Mouse (Mus musculus) spleen, postnatal 14 days (tissue): Measurements from ENCODE around the gene Gpc5.

Source experiments
- DNase-seq, 2 experiments: peaks; one replicate each; pipeline ENCODE4 v3.0.0; 2021 to 2022; ENCODE audit warnings: low spot score in 2 of 2

Gene Gpc5

DNA sequence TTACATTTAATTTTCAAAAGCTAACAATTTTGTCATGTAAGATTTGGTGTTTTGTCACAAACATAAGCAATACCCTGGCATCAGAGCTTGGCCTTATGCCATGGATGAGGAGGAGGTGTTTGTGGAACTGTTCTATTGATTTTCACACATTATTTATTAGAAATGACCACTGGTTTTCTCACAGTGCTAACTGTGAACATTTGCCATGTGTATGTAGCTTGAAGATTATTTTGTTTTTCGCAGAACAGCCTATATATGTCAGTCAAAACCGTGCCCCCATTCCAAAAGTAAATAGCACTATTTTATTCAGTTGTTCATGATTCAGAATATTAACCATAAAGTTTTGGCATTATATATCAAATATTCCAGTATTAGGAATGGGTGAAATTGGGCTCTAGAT lies 1216.5 kb downstream of the Gpc5 start:
- no peak for DNase-seq

DNA sequence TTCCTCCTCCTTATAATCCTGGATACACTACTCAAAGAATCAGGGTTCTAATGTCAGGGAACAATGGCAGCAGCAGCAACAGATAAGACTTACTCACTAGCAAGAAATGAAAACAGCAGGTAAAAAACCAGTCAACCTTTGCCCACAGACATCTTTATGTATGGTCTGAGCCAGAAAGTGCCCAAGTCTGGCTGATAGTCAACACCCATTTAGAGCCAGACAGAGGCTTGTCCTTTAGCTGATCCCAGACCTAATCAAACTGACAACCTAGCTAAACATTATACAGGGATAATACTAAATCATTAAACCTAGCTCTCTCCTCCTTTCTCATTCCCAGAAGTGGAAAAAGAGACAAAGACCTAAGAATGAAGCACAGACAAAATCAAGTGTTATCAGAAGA lies 1225.5 kb downstream of the Gpc5 start:
- DNase-seq, result no peak

DNA sequence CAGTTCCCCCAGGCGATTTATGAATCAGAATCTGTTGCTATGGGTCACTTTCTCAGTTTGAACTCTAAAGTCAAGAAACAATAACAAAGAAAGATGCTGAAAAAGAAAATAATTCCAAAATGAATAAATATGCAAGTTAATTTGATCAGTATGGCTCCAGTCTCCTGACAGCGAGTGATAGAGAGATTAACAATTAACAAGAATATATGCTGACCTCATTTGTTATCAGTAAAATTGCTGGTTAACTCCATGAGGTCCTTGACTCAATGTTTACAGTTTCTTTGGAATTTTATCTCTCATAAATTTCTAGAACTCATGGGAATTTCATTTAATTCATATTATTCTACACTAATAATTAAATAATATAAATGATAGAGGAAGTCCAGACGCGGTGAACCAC lies 1244.2 kb downstream of the Gpc5 start:
- DNase-seq, result no peak

DNA sequence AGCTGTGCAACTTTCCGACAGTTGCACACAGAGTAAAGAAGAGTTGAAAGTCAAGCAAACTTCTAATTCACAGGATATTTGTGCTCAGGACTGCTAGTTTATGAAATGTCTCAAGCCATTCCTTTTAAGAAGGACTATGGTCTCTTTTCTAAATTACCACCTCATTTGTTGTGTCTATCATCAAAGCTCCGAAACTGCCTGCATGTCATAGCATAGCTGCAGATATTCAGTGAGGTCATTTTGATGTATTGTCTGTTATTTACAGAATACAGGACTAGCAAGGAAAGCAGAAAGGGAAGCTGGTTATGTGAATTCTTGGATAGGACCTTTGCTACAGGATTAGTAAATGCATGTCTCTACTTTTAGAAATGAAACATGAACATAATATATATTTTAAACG lies 1246.4 kb downstream of the Gpc5 start:
- no peak for DNase-seq

DNA sequence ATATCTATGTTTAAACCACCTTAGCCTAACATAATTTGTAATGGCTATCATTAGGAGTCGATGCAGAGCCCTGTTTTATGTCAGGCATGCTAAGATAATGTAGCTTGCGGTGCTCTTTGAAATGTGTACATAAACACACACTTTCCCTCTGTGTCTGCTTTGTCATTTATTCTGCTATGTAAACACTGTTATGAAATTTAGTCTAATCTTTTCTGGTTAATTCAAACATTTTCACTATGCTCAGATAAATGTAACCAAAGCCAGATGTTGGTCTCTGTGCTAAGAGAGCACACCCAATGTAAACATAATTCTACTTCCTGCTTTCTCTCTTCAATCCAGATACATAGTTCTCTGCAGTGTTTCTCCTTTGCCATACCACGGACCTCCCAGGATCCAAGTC lies 1256.5 kb downstream of the Gpc5 start:
- no peak for DNase-seq

DNA sequence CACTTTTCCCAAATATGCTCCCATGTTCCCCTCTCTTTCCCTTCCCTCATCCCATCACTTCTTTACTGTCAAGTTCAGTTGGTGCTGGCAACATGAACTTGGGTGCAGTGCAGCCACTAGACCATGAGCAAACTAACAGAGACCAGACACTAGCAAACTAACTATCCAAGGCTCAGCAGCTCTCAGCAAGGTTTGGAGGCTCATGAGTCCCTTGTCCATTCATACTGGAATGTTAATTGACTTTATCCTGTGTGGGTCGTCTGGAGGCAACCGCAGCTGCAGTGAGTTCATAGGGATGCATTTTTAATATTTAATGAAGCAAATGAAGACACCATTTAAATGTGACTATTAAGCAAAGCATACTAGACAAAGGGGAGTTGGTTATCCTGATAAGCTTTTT lies 1292.6 kb downstream of the Gpc5 start:
- no peak for DNase-seq

DNA sequence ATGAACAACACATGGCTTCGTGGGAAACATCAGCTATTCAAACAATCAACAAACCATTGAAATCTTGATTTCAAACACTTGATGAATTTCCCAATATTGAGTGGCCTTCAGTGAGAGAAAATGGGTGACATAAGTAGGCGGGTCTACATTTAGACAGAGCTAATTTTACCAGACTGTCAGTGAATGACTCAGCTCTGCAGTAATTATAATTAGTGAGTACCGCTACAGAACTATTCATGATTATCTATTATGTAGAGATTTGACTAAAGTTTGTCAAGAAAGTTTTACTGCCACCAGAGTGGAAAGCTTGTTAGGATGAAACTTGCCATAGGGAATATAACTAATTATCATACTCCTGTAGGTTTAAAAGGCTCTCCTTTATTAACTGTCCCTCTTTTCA lies 1323.5 kb downstream of the Gpc5 start:
- DNase-seq, result no peak

DNA sequence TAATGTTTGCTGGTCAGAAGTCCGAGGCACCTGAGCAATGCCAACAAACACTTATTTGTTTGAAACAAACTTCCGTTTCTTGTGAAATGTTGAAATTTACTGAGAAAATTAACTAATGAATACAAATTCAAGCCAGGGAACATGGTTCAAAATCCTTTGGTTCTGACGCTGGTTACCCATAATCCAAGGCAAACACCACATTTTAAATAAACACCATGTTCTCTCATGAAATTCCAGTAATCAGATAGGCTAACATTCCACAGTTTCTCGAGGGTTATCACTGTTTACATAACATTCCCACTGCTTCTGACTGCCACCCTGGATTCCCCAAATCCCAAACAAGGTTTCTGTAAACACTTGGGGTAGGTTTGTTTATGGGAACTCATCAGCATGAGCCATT lies 1356.2 kb downstream of the Gpc5 start:
- no peak for DNase-seq

DNA sequence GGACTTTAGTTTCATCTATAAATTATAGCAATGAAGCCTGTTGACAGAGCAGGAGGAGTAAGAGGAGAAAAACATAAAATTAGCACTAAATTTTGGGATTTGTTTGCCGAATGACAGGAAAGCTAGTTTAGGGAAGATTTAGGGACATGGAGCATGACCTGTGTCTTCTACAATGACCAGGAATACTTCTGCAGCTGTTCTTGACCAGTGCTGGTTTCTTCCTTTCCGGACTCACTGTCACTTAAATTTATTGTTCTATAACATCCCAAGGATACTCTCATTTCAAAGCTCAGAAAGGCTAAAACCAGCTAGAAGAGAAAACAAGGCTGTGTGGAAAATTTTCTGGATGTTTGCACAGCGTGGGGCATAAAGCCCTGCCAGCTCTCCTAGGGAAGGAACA lies 1361.3 kb downstream of the Gpc5 start:
- DNase-seq, result no peak

DNA sequence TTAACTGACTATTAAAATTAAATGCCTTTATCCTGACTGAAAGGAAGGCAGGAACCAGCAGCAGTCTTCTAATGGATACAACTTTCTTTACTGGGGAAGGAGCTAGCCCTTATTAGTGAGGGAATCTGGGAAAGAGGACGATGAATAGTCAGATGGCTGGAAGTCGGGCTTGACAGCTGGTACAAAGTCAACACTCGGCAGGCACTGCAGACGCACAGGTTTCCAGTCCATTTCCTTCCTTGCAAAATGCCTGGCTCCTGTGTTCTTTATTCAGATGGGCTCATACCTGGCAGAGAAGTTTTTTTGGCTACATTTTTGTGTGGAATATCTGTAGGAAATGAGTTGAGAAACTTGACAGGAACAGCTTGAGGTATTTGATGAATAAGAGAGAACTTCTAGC lies 1364.2 kb downstream of the Gpc5 start:
- DNase-seq, result no peak

DNA sequence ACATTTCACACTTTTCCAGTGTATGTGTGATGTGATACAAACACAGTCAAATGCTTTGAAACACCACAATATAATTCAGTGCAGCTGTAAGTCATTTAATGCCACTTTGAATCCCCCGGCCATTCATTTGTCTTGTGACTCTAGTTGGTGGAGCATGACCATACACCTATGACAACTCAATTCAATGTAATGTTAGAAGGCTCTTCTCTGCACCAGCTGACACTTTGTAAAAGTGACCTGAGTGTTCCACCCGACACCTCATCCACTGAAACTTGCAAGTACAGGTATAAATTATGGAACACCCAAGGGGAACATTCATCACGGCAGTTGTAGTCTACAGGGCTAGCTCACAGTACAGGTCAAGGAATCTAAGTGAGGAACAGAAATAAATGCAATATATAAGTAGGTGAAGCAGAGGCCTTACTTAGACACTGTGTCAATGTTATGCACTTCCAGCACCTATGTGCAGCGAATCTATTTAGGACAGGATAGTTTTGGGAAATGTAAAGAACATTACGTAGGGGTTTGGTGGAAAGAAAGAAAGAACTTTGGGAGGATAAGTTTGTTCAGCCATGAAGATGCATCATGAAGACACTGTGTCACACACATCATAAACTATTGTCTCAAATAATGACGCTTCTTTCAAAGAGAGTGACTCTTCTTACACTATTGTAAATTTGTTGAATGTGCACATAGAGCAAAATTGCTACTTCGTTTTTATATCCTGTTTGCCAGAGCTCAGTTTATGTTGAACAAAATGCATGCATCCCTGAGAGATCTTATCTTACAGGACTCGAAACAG lies 1381.6 kb downstream of the Gpc5 start:
- no peak for DNase-seq

DNA sequence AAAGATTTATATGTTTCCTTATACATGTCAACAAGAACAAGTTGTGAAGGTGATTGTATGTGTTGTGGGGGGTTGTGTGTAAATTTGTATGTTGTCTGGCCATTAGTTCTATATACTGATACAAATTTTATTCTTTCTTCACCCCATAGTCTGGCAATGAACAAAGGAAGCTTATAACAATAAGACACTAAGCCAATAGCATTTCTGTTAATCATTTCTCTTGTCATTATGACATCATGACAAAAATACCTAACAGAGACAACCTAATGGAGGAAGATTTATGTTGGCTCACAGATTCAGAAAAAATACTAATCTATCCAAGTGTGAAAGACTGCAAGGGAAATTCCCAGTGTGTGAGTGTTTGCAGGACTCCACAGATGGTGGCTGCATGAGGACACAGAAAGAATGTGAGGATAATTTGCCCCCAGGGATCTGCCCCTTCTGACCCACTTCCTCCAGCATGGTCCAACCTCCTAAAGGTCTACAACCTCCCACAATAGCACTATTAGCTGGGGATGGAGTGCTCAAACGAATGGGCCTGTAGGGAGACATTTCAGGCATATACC lies 1402.4 kb downstream of the Gpc5 start:
- no peak for DNase-seq

DNA sequence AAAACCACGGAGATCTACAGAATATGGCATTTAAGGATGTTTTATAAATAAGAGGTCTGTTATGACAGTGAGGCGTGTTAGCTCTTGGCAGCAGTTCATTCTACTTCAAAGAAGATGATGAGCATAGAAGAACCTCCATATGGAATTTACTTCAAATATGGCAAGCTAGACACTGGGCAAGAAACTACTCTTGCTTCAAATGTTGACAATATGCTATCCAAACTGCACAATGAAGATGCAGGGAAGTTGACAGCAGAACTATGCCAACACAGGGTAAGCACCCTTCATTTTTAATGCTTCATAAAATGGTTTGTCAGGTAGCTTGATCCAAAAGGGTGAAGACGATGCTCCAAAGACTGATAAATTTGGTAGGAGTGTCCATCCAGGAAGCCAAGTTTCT lies 1446.2 kb downstream of the Gpc5 start:
- DNase-seq, result no peak

DNA sequence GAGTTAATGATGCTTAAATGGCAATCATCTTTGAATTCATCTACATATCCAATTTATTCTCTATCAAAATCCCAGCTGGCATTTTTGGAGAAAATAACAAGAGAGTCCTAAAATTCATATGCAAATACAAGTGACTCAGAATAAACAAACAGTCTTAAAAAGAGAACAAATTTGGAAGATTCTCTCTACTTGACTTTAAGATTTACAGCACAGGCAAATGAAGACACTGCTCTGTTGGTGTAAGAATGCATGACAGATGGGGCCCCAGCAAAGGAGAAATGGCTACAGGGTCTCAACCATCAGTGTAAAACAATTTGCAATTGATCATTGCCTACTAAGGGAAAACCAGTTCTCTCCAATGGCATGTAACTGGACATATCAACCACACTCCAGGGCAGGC lies 1451.7 kb downstream of the Gpc5 start:
- no peak for DNase-seq

DNA sequence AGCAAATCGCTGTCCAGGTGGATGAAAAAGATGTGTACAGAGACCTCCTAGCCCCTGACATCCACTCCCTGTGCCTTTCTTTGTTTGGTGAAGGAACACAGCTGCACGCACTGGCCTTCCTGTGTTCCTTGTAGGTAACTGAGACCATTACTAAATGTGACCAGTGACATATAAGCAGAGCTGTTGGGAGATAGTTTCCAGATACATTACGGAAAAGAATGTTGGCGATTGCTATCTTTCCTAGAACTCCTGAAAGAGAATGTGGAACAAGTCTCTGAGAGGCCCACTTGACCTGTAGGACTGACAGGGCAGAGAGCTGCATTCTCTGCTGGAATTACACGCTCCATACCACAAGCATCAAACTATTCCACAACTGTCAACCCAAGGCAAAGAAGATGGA lies 1459.4 kb downstream of the Gpc5 start:
- no peak for DNase-seq

DNA sequence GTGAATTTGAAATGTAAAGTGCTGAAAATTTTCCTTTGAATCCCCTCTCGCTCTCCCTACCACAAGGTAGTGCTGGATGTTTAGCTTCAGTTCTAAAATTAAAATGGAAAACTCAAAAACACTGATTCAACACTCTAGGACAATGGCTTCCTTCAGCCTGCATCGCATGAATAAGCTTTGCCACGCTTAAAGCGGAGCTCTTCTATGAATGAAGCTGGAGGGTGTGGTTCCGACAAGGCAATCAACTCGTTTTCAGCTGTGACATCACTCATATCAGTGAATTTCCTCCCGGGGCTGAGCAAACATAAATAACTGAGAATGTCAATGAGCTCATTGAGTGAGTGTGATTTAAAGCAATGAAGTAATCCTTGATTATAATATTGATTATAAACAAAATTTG lies 1461.3 kb downstream of the Gpc5 start:
- no peak for DNase-seq

DNA sequence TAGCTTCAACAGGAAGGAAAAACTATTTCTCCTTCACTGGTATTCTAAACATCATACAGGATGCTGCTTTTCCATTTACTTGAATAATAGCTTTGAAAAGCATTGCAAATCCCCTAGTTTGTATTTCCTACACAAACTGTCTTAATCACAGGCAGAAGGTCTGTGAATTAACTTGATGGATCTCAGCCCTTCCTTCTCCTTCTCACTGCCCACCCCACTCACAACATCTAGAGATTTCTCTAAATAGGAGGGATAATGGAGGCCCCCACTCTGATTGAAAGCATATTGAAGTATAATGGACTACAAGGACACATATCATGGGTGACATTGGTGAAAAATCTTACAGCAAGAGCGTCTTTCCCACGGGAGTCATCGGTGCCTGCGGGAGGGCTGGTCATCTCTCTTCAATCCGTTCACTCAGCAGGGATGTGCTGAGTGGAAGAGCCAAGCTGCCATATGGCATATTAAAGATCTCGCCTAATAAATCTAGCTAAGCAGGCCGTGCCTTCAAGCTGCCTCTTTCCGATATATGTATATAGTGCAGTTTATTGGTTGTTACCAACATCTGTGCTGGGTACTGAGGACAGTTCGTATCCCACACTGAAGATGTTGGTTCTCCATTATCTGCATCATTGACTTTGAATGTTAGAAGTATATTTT lies 1466.3 kb downstream of the Gpc5 start:
- no peak for DNase-seq

DNA sequence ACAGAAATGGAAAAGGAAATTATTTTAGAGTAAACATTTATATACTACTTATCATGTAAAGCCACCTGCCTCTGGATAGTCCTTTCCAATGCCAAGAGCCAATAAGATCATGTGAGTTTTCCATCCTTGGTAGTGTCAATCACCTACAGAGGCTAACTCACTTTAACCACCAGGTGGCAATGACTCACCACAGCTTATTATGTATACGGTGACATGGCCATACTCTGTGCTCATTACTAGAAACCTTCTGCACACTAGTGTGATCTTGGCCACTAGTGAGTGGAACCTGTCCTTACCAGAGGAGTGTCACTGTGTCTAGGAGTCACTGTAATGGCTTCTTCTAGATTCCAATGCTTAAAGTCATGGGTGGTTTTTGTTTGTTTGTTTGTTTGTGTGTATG lies 1468.0 kb downstream of the Gpc5 start:
- no peak for DNase-seq
